Comparison of ENCODE assay signal across 14 mouse cellular contexts in genomic region chr13:37439941-37440340, GRCm38 (mm10).
DNase-seq lines count a peak whose midpoint lies in the region; ATAC-seq and TF ChIP-seq lines count a peak whose summit lies in the region.
"Had no signal": no experiment of that assay in that cellular context is flagged by ENCODE, and none has a peak within 500 bp of the region (broad histone marks: within the 10 kb centered on the region; RNA-seq: fewer than 3 reads in every experiment).

No protein-coding gene starts in this region.

- DNase-seq in heart, adult 2 months: no peak
- DNase-seq in heart, postnatal 10 days: no peak
- DNase-seq in lung, postnatal 0 days (ENCODE audit: low spot score): no peak
- DNase-seq in lung, postnatal 36 days: no peak
- DNase-seq in embryonic facial prominence, embryonic 14.5 days (ENCODE audit: low spot score): no peak
- peak; percentile 32 for DNase-seq in thymus, postnatal 25 days
- DNase-seq in urinary bladder, adult 18-20 months (ENCODE audit: low spot score in 2 of 2): no peak
- DNase-seq in layer of hippocampus, adult 18-20 months (ENCODE audit: low spot score in 2 of 2): no peak
- DNase-seq: adrenal gland, adult 8-10 months; gastrocnemius, postnatal 14 days; kidney, adult 11 months had no signal

- no peak for ATAC-seq in lung, postnatal 0 days
- no peak for ATAC-seq in embryonic facial prominence, embryonic 14.5 days (ENCODE audit: low read depth)

- no peaks in the 10 kb centered on the region for H3K27me3 ChIP-seq in heart, adult 2 months (ENCODE audit: control insufficient read depth, insufficient read depth, low read length)
- H3K27me3 ChIP-seq in lung, postnatal 0 days (replicated peaks; ENCODE audit: insufficient read depth, low read length): no peaks in the 10 kb centered on the region
- peaks cover 10% of the 10 kb centered on the region; the same call in 1 of the 2 replicates for H3K27me3 ChIP-seq in embryonic facial prominence, embryonic 14.5 days (replicated peaks; ENCODE audit: control insufficient read depth, insufficient read depth, low read length)
- H3K27me3 ChIP-seq: stomach, embryonic 15.5 days had no signal

- H3K4me2 ChIP-seq in lung, postnatal 0 days (replicated peaks; ENCODE audit: low read depth, low read length): no peak overlapping the region
- no peak overlapping the region for H3K4me2 ChIP-seq in embryonic facial prominence, embryonic 14.5 days (ENCODE audit: low read depth, low read length)
- H3K4me2 ChIP-seq: midbrain, embryonic 12.5 days; neural tube, embryonic 12.5 days; stomach, embryonic 15.5 days had no signal

- peaks cover 21% of the 10 kb centered on the region for H3K4me1 ChIP-seq in heart, adult 2 months (ENCODE audit: control insufficient read depth, insufficient read depth, low read length)
- H3K4me1 ChIP-seq in lung, postnatal 0 days (ENCODE audit: insufficient read depth, low read depth, low read length): peaks cover 18% of the 10 kb centered on the region; the same call in 1 of the 2 replicates
- H3K4me1 ChIP-seq in embryonic facial prominence, embryonic 14.5 days (ENCODE audit: control insufficient read depth, insufficient read depth, low read length): peaks cover 24% of the 10 kb centered on the region
- H3K4me1 ChIP-seq: midbrain, embryonic 12.5 days; neural tube, embryonic 12.5 days had no signal

- TF ChIP-seq EP300 in heart, adult 2 months (IDR thresholded peaks at IDR 0.05; ENCODE audit: insufficient read depth, low read depth, low read length): no peak
- no peak for TF ChIP-seq EP300 in lung, postnatal 0 days (IDR thresholded peaks at IDR 0.05)

- TF ChIP-seq POLR2A in heart, adult 2 months (IDR thresholded peaks at IDR 0.05; ENCODE audit: insufficient read depth, low read depth, low read length): no peak

- intact Hi-C loops in heart, adult 2 months (cut with DNase I): no loop called here
- intact Hi-C loops in heart, postnatal 10 days (cut with DNase I): no loop called here

- no peaks in the 10 kb centered on the region; the same call in 1 of the 2 replicates for H3K36me3 ChIP-seq in heart, adult 2 months (ENCODE audit: control insufficient read depth, insufficient read depth, low read length)
- no peaks in the 10 kb centered on the region for H3K36me3 ChIP-seq in lung, postnatal 0 days (ENCODE audit: insufficient read depth, low read length)
- no peaks in the 10 kb centered on the region for H3K36me3 ChIP-seq in embryonic facial prominence, embryonic 14.5 days (ENCODE audit: control insufficient read depth, insufficient read depth, low read length)
- H3K36me3 ChIP-seq: midbrain, embryonic 12.5 days; neural tube, embryonic 12.5 days; stomach, embryonic 15.5 days had no signal

- peak overlapping the region; percentile 74 for H3K27ac ChIP-seq in heart, adult 2 months
- H3K27ac ChIP-seq in lung, postnatal 0 days (ENCODE audit: low read length): peak overlapping the region; percentile 87
- H3K27ac ChIP-seq in embryonic facial prominence, embryonic 14.5 days (replicated peaks; ENCODE audit: low read depth, low read length): peak overlapping the region; percentile 45; the same call in 1 of the 2 replicates
- H3K27ac ChIP-seq: midbrain, embryonic 12.5 days; neural tube, embryonic 12.5 days; stomach, embryonic 15.5 days had no signal

- no peak for TF ChIP-seq CTCF in heart, adult 2 months (IDR thresholded peaks at IDR 0.05)
- TF ChIP-seq CTCF in lung, postnatal 0 days (IDR thresholded peaks at IDR 0.05): no peak

- 73% methylated on average over 8 of the region's 8 CpGs for WGBS in heart, adult 2 months
- 69% methylated on average over 8 of the region's 8 CpGs for whole genome bisulfite sequencing in lung, postnatal 0 days
- WGBS in embryonic facial prominence, embryonic 14.5 days: 73% methylated on average over 8 of the region's 8 CpGs

- no peak overlapping the region for H3K9ac ChIP-seq in heart, adult 2 months (ENCODE audit: low read depth, low read length)
- no peak overlapping the region for H3K9ac ChIP-seq in lung, postnatal 0 days (replicated peaks; ENCODE audit: low read depth)
- H3K9ac ChIP-seq in embryonic facial prominence, embryonic 14.5 days (ENCODE audit: low read depth, low read length): no peak overlapping the region
- H3K9ac ChIP-seq: midbrain, embryonic 12.5 days; neural tube, embryonic 12.5 days; stomach, embryonic 15.5 days had no signal

- no peaks in the 10 kb centered on the region for H3K79me2 ChIP-seq in heart, adult 2 months (replicated peaks; ENCODE audit: control insufficient read depth, insufficient read depth, low read length)

- H3K4me3 ChIP-seq in heart, adult 2 months: no peak overlapping the region
- H3K4me3 ChIP-seq in lung, postnatal 0 days (ENCODE audit: low read depth, low read length): no peak overlapping the region
- H3K4me3 ChIP-seq in embryonic facial prominence, embryonic 14.5 days (ENCODE audit: low read depth, low read length): no peak overlapping the region
- H3K4me3 ChIP-seq: midbrain, embryonic 12.5 days; neural tube, embryonic 12.5 days; stomach, embryonic 15.5 days had no signal

- no peaks in the 10 kb centered on the region for H3K9me3 ChIP-seq in lung, postnatal 0 days (ENCODE audit: low read length)
- H3K9me3 ChIP-seq in embryonic facial prominence, embryonic 14.5 days (ENCODE audit: control insufficient read depth, low read length): no peaks in the 10 kb centered on the region
- H3K9me3 ChIP-seq: midbrain, embryonic 12.5 days; neural tube, embryonic 12.5 days; stomach, embryonic 15.5 days had no signal
